Mouse (Mus musculus) heart, embryonic 12.5 days (tissue): Measurements from ENCODE around the gene Hnrnpr. TPM values are rescaled to one million over a fixed set of nuclear protein-coding genes. Genes with fewer than 3 reads are reported as not detected.

Experiments
- ATAC-seq: fragments of 200-750 bp; cut with Nextera tagmentation; 2 replicates; pipeline ENCODE4 v1.8.0; 2017; ENCODE audit warnings: moderate TSS enrichment, moderate library complexity; ENCODE audit not compliant: insufficient number of reproducible peaks, low FRiP score
- H3K27ac ChIP-seq: fragments of 300-500 bp; sonication (generic); 2 replicates; pipeline ENCODE4 v1.5.1; 2016; ENCODE audit warnings: mild to moderate bottlenecking, moderate library complexity; ENCODE audit not compliant: poor library complexity, severe bottlenecking
- H3K27me3 ChIP-seq: fragments of 300-500 bp; sonication (generic); replicated peaks from 2 replicates; pipeline ENCODE4 v1.6.1; 2016; ENCODE audit warnings: mild to moderate bottlenecking, moderate library complexity
- H3K36me3 ChIP-seq: fragments of 300-500 bp; sonication (generic); 2 replicates; pipeline ENCODE4 v1.6.1; 2016; ENCODE audit warnings: mild to moderate bottlenecking, moderate library complexity
- H3K4me1 ChIP-seq: fragments of 300-500 bp; sonication (generic); replicated peaks from 2 replicates; pipeline ENCODE4 v1.6.1; 2016; ENCODE audit warnings: mild to moderate bottlenecking
- H3K4me2 ChIP-seq: fragments of 300-500 bp; sonication (generic); 2 replicates; pipeline ENCODE4 v1.6.1; 2016; ENCODE audit warnings: mild to moderate bottlenecking, moderate library complexity
- H3K4me3 ChIP-seq: fragments of 300-500 bp; sonication (generic); 2 replicates; pipeline ENCODE4 v1.5.1; 2016; ENCODE audit warnings: mild to moderate bottlenecking
- H3K9ac ChIP-seq: fragments of 300-500 bp; sonication (generic); 2 replicates; pipeline ENCODE4 v1.6.1; 2016; ENCODE audit warnings: mild to moderate bottlenecking, moderate library complexity
- H3K9me3 ChIP-seq: fragments of 300-500 bp; sonication (generic); replicated peaks from 2 replicates; pipeline ENCODE4 v1.6.1; 2016; ENCODE audit warnings: mild to moderate bottlenecking, moderate library complexity
- WGBS: fragments of 180-500 bp; shearing (Covaris S2); methylation state at CpG from one replicate; pipeline ENCODE4 v1.1.7; 2016; 5-methylcytosine and 5-hydroxymethylcytosine counted together
- polyA plus RNA-seq: library from polyadenylated mRNA; unstranded; fragments of >200 nt; fragmentation: Nextera tagmentation; extraction: Ambion mirVana; gene quantifications from 2 replicates; pipeline ENCODE4 v1.2.1, GENCODE M21; 2016

Hnrnpr gene
- polyA plus RNA-seq, 1 experiment from 2014 or later: 112 TPM

- no peak overlapping the region for H3K27ac ChIP-seq
- no peak overlapping the region for H3K4me2 ChIP-seq
- H3K36me3 ChIP-seq: no peaks in the 10 kb centered on the region
- no peak overlapping the region for H3K4me3 ChIP-seq
- no peaks in the 10 kb centered on the region for H3K9me3 ChIP-seq
- ATAC-seq: no peak
- no peaks in the 10 kb centered on the region; the same call in 1 of the 2 replicates for H3K27me3 ChIP-seq
- H3K9ac ChIP-seq: no peak overlapping the region
- peaks cover 13% of the 10 kb centered on the region for H3K4me1 ChIP-seq
- 64% methylated on average over 2 of the region's 2 CpGs for WGBS
Observed at GRCm38 (mm10) chr4:136308355-136308754, 2.4 kb upstream of the Hnrnpr start.

- no peak; the same call in 1 of the 2 replicates for ATAC-seq
- 2% methylated on average over 11 of the region's 11 CpGs for WGBS
- H3K27ac ChIP-seq: peak overlapping the region; percentile 98
- no peaks in the 10 kb centered on the region for H3K36me3 ChIP-seq
- peaks cover 16% of the 10 kb centered on the region for H3K4me1 ChIP-seq
- no peaks in the 10 kb centered on the region; the same call in 1 of the 2 replicates for H3K27me3 ChIP-seq
- H3K9me3 ChIP-seq: no peaks in the 10 kb centered on the region
- peak overlapping the region; percentile 78 for H3K4me2 ChIP-seq
- H3K4me3 ChIP-seq: peak overlapping the region; percentile 96
- peak overlapping the region; percentile 74; the same call in 1 of the 2 replicates for H3K9ac ChIP-seq
Observed at GRCm38 (mm10) chr4:136309780-136310179, 962 bp upstream of the Hnrnpr start.

GRCm38 (mm10) chr4:136311042-136311999, 579 bp downstream of the Hnrnpr start:
- 0 out of 2 replicates have a peak, but pooled peaks cover 1% of the 10 kb centered on the region for H3K36me3 ChIP-seq
- ATAC-seq: peak; percentile 77
- H3K27me3 ChIP-seq: no peaks in the 10 kb centered on the region; the same call in 1 of the 2 replicates
- H3K9ac ChIP-seq: peak overlapping the region; percentile 99
- peaks cover 19% of the 10 kb centered on the region for H3K4me1 ChIP-seq
- peak overlapping the region; percentile 78 for H3K4me2 ChIP-seq
- no peaks in the 10 kb centered on the region for H3K9me3 ChIP-seq
- peak overlapping the region; percentile 96 for H3K4me3 ChIP-seq
- WGBS: under 1% methylated on average over 79 of the region's 81 CpGs
- H3K27ac ChIP-seq: peak overlapping the region; percentile 98

- no peaks in the 10 kb centered on the region for H3K27me3 ChIP-seq
- no peak overlapping the region for H3K27ac ChIP-seq
- H3K4me2 ChIP-seq: peak overlapping the region; percentile 67
- peak overlapping the region; percentile 68 for H3K9ac ChIP-seq
- H3K9me3 ChIP-seq: no peaks in the 10 kb centered on the region
- H3K36me3 ChIP-seq: peaks cover 13% of the 10 kb centered on the region
- ATAC-seq: no peak
- WGBS: 17% methylated on average over 4 of the region's 4 CpGs
- H3K4me3 ChIP-seq: peak overlapping the region; percentile 96
- H3K4me1 ChIP-seq: peaks cover 19% of the 10 kb centered on the region
Observed at GRCm38 (mm10) chr4:136312616-136313015, 1.9 kb downstream of the Hnrnpr start.

- Histone ChIP-seq H3K27ac (no peak overlapping the region), H3K9ac (no peak overlapping the region), H3K4me1 (peaks cover 15% of the 10 kb centered on the region), H3K4me3 (no peak overlapping the region), H3K4me2 (no peak overlapping the region), H3K27me3 (no peaks in the 10 kb centered on the region), H3K36me3 (peaks cover 58% of the 10 kb centered on the region), H3K9me3 (no peaks in the 10 kb centered on the region)
- no peak for ATAC-seq
- 92% methylated on average over 4 of the region's 4 CpGs for WGBS
Observed at GRCm38 (mm10) chr4:136317667-136318066, 6.9 kb downstream of the Hnrnpr start.

- Histone ChIP-seq H3K27ac (no peak overlapping the region), H3K4me1 (peaks cover 6% of the 10 kb centered on the region; the same call in 1 of the 2 replicates), H3K27me3 (no peaks in the 10 kb centered on the region), H3K9me3 (no peaks in the 10 kb centered on the region), H3K4me3 (no peak overlapping the region), H3K36me3 (peaks cover 74% of the 10 kb centered on the region), H3K4me2 (no peak overlapping the region), H3K9ac (no peak overlapping the region)
- 80% methylated on average over 4 of the region's 4 CpGs for WGBS
- ATAC-seq: no peak
Observed at GRCm38 (mm10) chr4:136320016-136320415, 9.3 kb downstream of the Hnrnpr start.

- 66% methylated on average over 2 of the region's 2 CpGs for WGBS
- Histone ChIP-seq H3K4me1 (peaks cover 8% of the 10 kb centered on the region), H3K4me3 (no peak overlapping the region), H3K27me3 (no peaks in the 10 kb centered on the region), H3K9me3 (no peaks in the 10 kb centered on the region), H3K4me2 (no peak overlapping the region), H3K9ac (no peak overlapping the region), H3K36me3 (peaks cover 57% of the 10 kb centered on the region), H3K27ac (no peak overlapping the region)
- no peak for ATAC-seq
Observed at GRCm38 (mm10) chr4:136324226-136324625, 13.5 kb downstream of the Hnrnpr start.

GRCm38 (mm10) chr4:136327238-136327637, 16.5 kb downstream of the Hnrnpr start:
- no peak for ATAC-seq
- WGBS: 67% methylated on average over 5 of the region's 5 CpGs
- H3K36me3 ChIP-seq: peaks cover 41% of the 10 kb centered on the region
- no peak overlapping the region for H3K4me2 ChIP-seq
- peaks cover 4% of the 10 kb centered on the region for H3K4me1 ChIP-seq
- H3K27me3 ChIP-seq: no peaks in the 10 kb centered on the region
- no peaks in the 10 kb centered on the region for H3K9me3 ChIP-seq
- H3K4me3 ChIP-seq: no peak overlapping the region
- H3K27ac ChIP-seq: no peak overlapping the region
- no peak overlapping the region for H3K9ac ChIP-seq

GRCm38 (mm10) chr4:136328115-136328514, 17.4 kb downstream of the Hnrnpr start:
- no peak overlapping the region for H3K27ac ChIP-seq
- no peak for ATAC-seq
- peaks cover 41% of the 10 kb centered on the region for H3K36me3 ChIP-seq

GRCm38 (mm10) chr4:136331709-136332108, 21.0 kb downstream of the Hnrnpr start:
- no peak for ATAC-seq
- no peak overlapping the region for H3K4me3 ChIP-seq
- no peaks in the 10 kb centered on the region for H3K9me3 ChIP-seq
- H3K4me2 ChIP-seq: no peak overlapping the region
- H3K36me3 ChIP-seq: peaks cover 42% of the 10 kb centered on the region
- WGBS: 94% methylated on average over 3 of the region's 3 CpGs
- peaks cover 16% of the 10 kb centered on the region for H3K4me1 ChIP-seq
- no peak overlapping the region for H3K27ac ChIP-seq
- no peak overlapping the region for H3K9ac ChIP-seq
- H3K27me3 ChIP-seq: no peaks in the 10 kb centered on the region

More at GRCm38 (mm10) chr4:136328115-136328514, 17.4 kb downstream of the Hnrnpr start:
- no peak overlapping the region for H3K4me2 ChIP-seq
- no peaks in the 10 kb centered on the region for H3K27me3 ChIP-seq
- no peak overlapping the region for H3K4me3 ChIP-seq
- no peak overlapping the region for H3K9ac ChIP-seq
- H3K4me1 ChIP-seq: peaks cover 7% of the 10 kb centered on the region
- no peaks in the 10 kb centered on the region for H3K9me3 ChIP-seq

- no peaks in the 10 kb centered on the region for H3K27me3 ChIP-seq
- no peak for ATAC-seq
- H3K9me3 ChIP-seq: no peaks in the 10 kb centered on the region
- H3K36me3 ChIP-seq: peaks cover 46% of the 10 kb centered on the region
- no peak overlapping the region for H3K9ac ChIP-seq
- no peak overlapping the region for H3K4me2 ChIP-seq
- WGBS: 60% methylated on average over 3 of the region's 3 CpGs
- H3K4me3 ChIP-seq: no peak overlapping the region
- H3K27ac ChIP-seq: peak overlapping the region; percentile 12; the same call in 1 of the 2 replicates
- peaks cover 16% of the 10 kb centered on the region for H3K4me1 ChIP-seq
Observed at GRCm38 (mm10) chr4:136333191-136333590, 22.4 kb downstream of the Hnrnpr start.
